Mouse (Mus musculus) liver, embryonic 11.5 days (tissue): ENCODE data around the gene Traf2. TPM values are rescaled to one million over a fixed set of nuclear protein-coding genes. Genes with fewer than 3 reads are reported as not detected.

Source experiments
- ATAC-seq: fragments of 200-750 bp; cut with Nextera tagmentation; replicated peaks from 2 replicates; pipeline ENCODE4 v1.8.0; 2017; ENCODE audit warnings: moderate number of reproducible peaks, mild to moderate bottlenecking, moderate TSS enrichment, moderate library complexity; ENCODE audit not compliant: low FRiP score
- DNase-seq: peaks from one replicate; pipeline ENCODE4 v3.0.0-alpha.2; 2017; ENCODE audit warnings: low spot score
- H3K27ac ChIP-seq: fragments of 300-500 bp; sonication (generic); 2 replicates; pipeline ENCODE4 v1.5.1; 2014; ENCODE audit warnings: mild to moderate bottlenecking, low read depth, low read length, control low read depth
- H3K27me3 ChIP-seq: fragments of 300-500 bp; sonication (generic); replicated peaks from 2 replicates; pipeline ENCODE4 v1.6.1; 2014; ENCODE audit warnings: low read length, mixed read lengths; ENCODE audit not compliant: control insufficient read depth, insufficient read depth
- H3K36me3 ChIP-seq: fragments of 300-500 bp; sonication (generic); 2 replicates; pipeline ENCODE4 v1.6.1; 2014; ENCODE audit warnings: mild to moderate bottlenecking, low read length, moderate library complexity, mixed read lengths; ENCODE audit not compliant: control insufficient read depth, insufficient read depth
- H3K4me1 ChIP-seq: fragments of 300-500 bp; sonication (generic); replicated peaks from 2 replicates; pipeline ENCODE4 v1.6.1; 2014; ENCODE audit warnings: low read length, mixed read lengths; ENCODE audit not compliant: control insufficient read depth, insufficient read depth
- H3K4me2 ChIP-seq: fragments of 300-500 bp; sonication (generic); 2 replicates; pipeline ENCODE4 v1.6.1; 2014; ENCODE audit warnings: mild to moderate bottlenecking, control low read depth, moderate library complexity
- H3K4me3 ChIP-seq: fragments of 300-500 bp; sonication (generic); 2 replicates; pipeline ENCODE4 v1.5.1; 2014; ENCODE audit warnings: low read depth, low read length, control low read depth
- H3K9ac ChIP-seq: fragments of 300-500 bp; sonication (generic); 2 replicates; pipeline ENCODE4 v1.6.1; 2014; ENCODE audit warnings: low read depth, low read length, control low read depth
- H3K9me3 ChIP-seq: fragments of 300-500 bp; sonication (generic); 2 replicates; pipeline ENCODE4 v1.6.1; 2016; ENCODE audit warnings: low read length, inconsistent platforms, mixed read lengths; ENCODE audit not compliant: control insufficient read depth
- WGBS: fragments of 180-500 bp; shearing (Covaris S2); extraction: QIAGEN DNeasy Blood & Tissue Kit; methylation state at CpG from one replicate; pipeline ENCODE4 v1.1.7; 2014; 5-methylcytosine and 5-hydroxymethylcytosine counted together
- polyA plus RNA-seq: library from polyadenylated mRNA; unstranded; fragments of >200 nt; fragmentation: Nextera tagmentation; extraction: Ambion mirVana; gene quantifications from 2 replicates; pipeline ENCODE4 v1.2.1, GENCODE M21; 2014

The Traf2 gene
- polyA plus RNA-seq, 1 experiment from 2014 or later, result 28.0 TPM

GRCm38 (mm10) chr2:25569323-25569722 lies 22.6 kb upstream of the Traf2 start:
- H3K27ac ChIP-seq, result no peak overlapping the region
- peaks cover 19% of the 10 kb centered on the region; the same call in 1 of the 2 replicates for H3K36me3 ChIP-seq
- H3K4me1 ChIP-seq, result peaks cover 16% of the 10 kb centered on the region
- DNase-seq, result no peak
- H3K9me3 ChIP-seq, result no peaks in the 10 kb centered on the region
- no peak overlapping the region for H3K9ac ChIP-seq
- 86% methylated on average over 3 of the region's 3 CpGs for WGBS
- no peak for ATAC-seq
- no peaks in the 10 kb centered on the region for H3K27me3 ChIP-seq
- no peak overlapping the region for H3K4me3 ChIP-seq
- H3K4me2 ChIP-seq, result no peak overlapping the region

- Histone ChIP-seq H3K4me3 (no peak overlapping the region), H3K4me2 (no peak overlapping the region), H3K27ac (no peak overlapping the region), H3K9ac (no peak overlapping the region), H3K9me3 (no peaks in the 10 kb centered on the region), H3K27me3 (no peaks in the 10 kb centered on the region), H3K36me3 (peaks cover 23% of the 10 kb centered on the region), H3K4me1 (peaks cover 11% of the 10 kb centered on the region)
- ATAC-seq (no peak), DNase-seq (no peak)
- 88% methylated on average over 6 of the region's 6 CpGs for WGBS
Measured at GRCm38 (mm10) chr2:25568473-25569019, 21.8 kb upstream of the Traf2 start.

- WGBS, result 89% methylated on average over 6 of the region's 6 CpGs
Measured at GRCm38 (mm10) chr2:25566558-25566957, 19.8 kb upstream of the Traf2 start.

GRCm38 (mm10) chr2:25565741-25566140 lies 19.0 kb upstream of the Traf2 start:
- H3K4me1 ChIP-seq, result no peaks in the 10 kb centered on the region

More at GRCm38 (mm10) chr2:25566558-25566957, 19.8 kb upstream of the Traf2 start:
- DNase-seq, result no peak
- H3K9me3 ChIP-seq, result no peaks in the 10 kb centered on the region
- H3K9ac ChIP-seq, result no peak overlapping the region
- H3K4me1 ChIP-seq, result 0 out of 2 replicates have a peak, but pooled peaks cover 2% of the 10 kb centered on the region
- no peaks in the 10 kb centered on the region for H3K27me3 ChIP-seq
- H3K4me2 ChIP-seq, result no peak overlapping the region
- no peak for ATAC-seq
- no peak overlapping the region for H3K27ac ChIP-seq
- peaks cover 38% of the 10 kb centered on the region for H3K36me3 ChIP-seq
- H3K4me3 ChIP-seq, result no peak overlapping the region

GRCm38 (mm10) chr2:25561946-25562345 lies 15.2 kb upstream of the Traf2 start:
- H3K36me3 ChIP-seq, result peaks cover 40% of the 10 kb centered on the region
- H3K9ac ChIP-seq, result no peak overlapping the region
- WGBS, result 83% methylated on average over 9 of the region's 9 CpGs
- DNase-seq (no peak), ATAC-seq (no peak)
- H3K27me3 ChIP-seq, result no peaks in the 10 kb centered on the region
- no peaks in the 10 kb centered on the region for H3K9me3 ChIP-seq
- H3K4me2 ChIP-seq, result no peak overlapping the region
- no peak overlapping the region for H3K4me3 ChIP-seq
- no peak overlapping the region for H3K27ac ChIP-seq
- H3K4me1 ChIP-seq, result peaks cover 14% of the 10 kb centered on the region

More at GRCm38 (mm10) chr2:25565741-25566140, 19.0 kb upstream of the Traf2 start:
- no peak for DNase-seq
- Histone ChIP-seq H3K9ac (no peak overlapping the region), H3K36me3 (peaks cover 46% of the 10 kb centered on the region), H3K4me3 (no peak overlapping the region), H3K9me3 (no peaks in the 10 kb centered on the region), H3K27me3 (no peaks in the 10 kb centered on the region), H3K27ac (no peak overlapping the region), H3K4me2 (no peak overlapping the region)
- no peak for ATAC-seq
- WGBS, result 90% methylated on average over 8 of the region's 8 CpGs

GRCm38 (mm10) chr2:25560551-25560950 lies 13.8 kb upstream of the Traf2 start:
- ATAC-seq, result no peak
- Histone ChIP-seq H3K27ac (no peak overlapping the region), H3K36me3 (peaks cover 40% of the 10 kb centered on the region), H3K4me2 (no peak overlapping the region), H3K4me3 (no peak overlapping the region), H3K27me3 (no peaks in the 10 kb centered on the region), H3K9ac (no peak overlapping the region), H3K4me1 (peaks cover 17% of the 10 kb centered on the region), H3K9me3 (no peaks in the 10 kb centered on the region)
- no peak for DNase-seq
- 92% methylated on average over 8 of the region's 8 CpGs for WGBS

- Histone ChIP-seq H3K4me3 (peak overlapping the region; percentile 74), H3K4me1 (peaks cover 17% of the 10 kb centered on the region), H3K4me2 (peak overlapping the region; percentile 95), H3K27me3 (no peaks in the 10 kb centered on the region), H3K27ac (no peak overlapping the region), H3K36me3 (peaks cover 29% of the 10 kb centered on the region), H3K9ac (peak overlapping the region; percentile 73), H3K9me3 (no peaks in the 10 kb centered on the region)
- WGBS, result 72% methylated on average over 6 of the region's 6 CpGs
- DNase-seq, result no peak
- no peak for ATAC-seq
Measured at GRCm38 (mm10) chr2:25558774-25559173, 12.0 kb upstream of the Traf2 start.

GRCm38 (mm10) chr2:25557964-25558360 lies 11.2 kb upstream of the Traf2 start:
- Histone ChIP-seq H3K4me1 (peaks cover 17% of the 10 kb centered on the region), H3K27me3 (no peaks in the 10 kb centered on the region), H3K9ac (peak overlapping the region; percentile 73), H3K4me3 (peak overlapping the region; percentile 74), H3K4me2 (peak overlapping the region; percentile 95), H3K27ac (peak overlapping the region; percentile 44), H3K9me3 (no peaks in the 10 kb centered on the region), H3K36me3 (peaks cover 23% of the 10 kb centered on the region)
- no peak for DNase-seq
- peak; percentile 52 for ATAC-seq
- WGBS, result under 1% methylated on average over 24 of the region's 24 CpGs

- DNase-seq, result peak; percentile 92
- H3K27me3 ChIP-seq, result no peaks in the 10 kb centered on the region
Measured at GRCm38 (mm10) chr2:25557221-25557963, 10.7 kb upstream of the Traf2 start, which contains the start of gene Edf1. Gene Edf1 (plus strand): TSS chr2:25557847.

More at GRCm38 (mm10) chr2:25557221-25557963, 10.7 kb upstream of the Traf2 start, which contains the start of gene Edf1:
- under 1% methylated on average over 61 of the region's 61 CpGs for WGBS
- Histone ChIP-seq H3K4me3 (peak within 1 kb of the TSS; percentile 74), H3K9me3 (no peaks in the 10 kb centered on the region), H3K36me3 (peaks cover 19% of the 10 kb centered on the region), H3K4me1 (peaks cover 17% of the 10 kb centered on the region), H3K4me2 (peak within 1 kb of the TSS; percentile 95), H3K27ac (peak within 1 kb of the TSS; percentile 65), H3K9ac (peak within 1 kb of the TSS; percentile 86)
- peak; percentile 98 for ATAC-seq
